Mouse (Mus musculus): ENCODE results near the gene Tas2r109. TPM values are rescaled to one million over a fixed set of nuclear protein-coding genes. Genes with fewer than 3 reads are reported as not detected.
"Not testable (repeated sequence)": the region's sequence is repeated elsewhere in the genome, so short reads cannot be mapped to it uniquely, and the experiment has no call there.

Tas2r109 gene
- not detected for polyA plus RNA-seq (2021)

DNA sequence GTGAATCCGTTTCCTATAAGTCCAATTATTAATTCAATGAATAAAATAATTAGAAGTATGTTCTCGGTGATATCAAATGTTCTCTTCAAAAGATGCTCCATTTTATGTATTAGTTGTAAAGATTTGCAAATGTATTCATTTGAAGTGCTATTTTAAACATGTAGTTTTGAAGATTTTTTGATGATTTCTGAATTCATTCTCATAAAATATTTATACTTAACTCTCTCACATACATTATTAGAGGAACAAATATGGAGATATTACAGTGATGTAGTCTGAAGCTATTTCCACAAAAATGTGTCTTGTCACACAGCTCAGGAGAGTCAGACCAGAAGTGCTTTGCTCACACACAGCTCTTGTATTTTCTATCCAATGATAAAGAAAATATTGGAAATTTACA lies at the start of gene Tas2r109:
Gene Tas2r109 (minus strand): TSS at position 101 of the 400 bp plus-strand sequence.
- ChIA-PET POLR2A (no interaction called here), CTCF (no interaction called here)
- in situ Hi-C loops (cut with MboI; ENCODE audit: low pct_unique_long_range_greater_than_20kb) = loop anchor here (25.0 kb wide), 1 partner anchor 194 kb away; the partner anchor contains the start of gene Tas2r136
- H3K27me3 ChIP-seq = no peaks in the 10 kb centered on the region
- no peak for TF ChIP-seq CTCF (IDR thresholded peaks at IDR 0.05)
- ATAC-seq (no peak), DNase-seq (ENCODE audit: low read depth, low spot score) (no peak)

GRCm38 (mm10) chr6:132957819-132958218 lies 22.9 kb downstream of the Tas2r109 start, which contains the start of gene Tas2r131:
TSS of gene Tas2r131 (minus strand) at chr6:132957919.
- TF ChIP-seq CTCF (IDR thresholded peaks at IDR 0.05) = no peak
- in situ Hi-C loops (cut with MboI; ENCODE audit: low pct_unique_long_range_greater_than_20kb) = no loop called here
- ATAC-seq (no peak), DNase-seq (ENCODE audit: low read depth, low spot score) (no peak)
- POLR2A ChIA-PET = no interaction called here
- CTCF ChIA-PET = no interaction called here
- no peaks in the 10 kb centered on the region for H3K27me3 ChIP-seq

DNA sequence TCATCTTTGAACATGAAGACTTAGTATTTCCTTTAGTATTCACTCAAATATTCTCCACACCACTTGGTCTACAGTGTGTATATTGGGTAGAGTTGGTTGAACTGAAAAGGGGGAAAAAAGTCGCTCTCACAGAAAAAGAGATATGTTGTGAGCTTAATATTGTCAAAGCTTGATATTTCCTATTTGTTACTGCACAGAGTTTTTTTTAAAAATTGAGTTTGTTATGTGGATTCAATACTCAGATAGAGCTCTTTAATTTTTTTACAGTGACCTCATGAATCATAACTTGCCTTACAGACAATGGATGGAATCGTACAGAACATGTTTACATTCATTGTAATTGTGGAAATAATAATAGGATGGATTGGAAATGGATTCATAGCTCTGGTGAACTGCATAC lies 30.0 kb downstream of the Tas2r109 start, which contains the start of gene Tas2r129:
Gene Tas2r129 (plus strand): TSS at position 301 of the 400 bp plus-strand sequence.
- POLR2A ChIA-PET = interaction anchor here (0.6 kb wide), 1 partner anchor 169 kb away, joined by 3 read pairs; no protein-coding TSS in a partner anchor
- in situ Hi-C loops (cut with MboI; ENCODE audit: low pct_unique_long_range_greater_than_20kb) = no loop called here

DNA sequence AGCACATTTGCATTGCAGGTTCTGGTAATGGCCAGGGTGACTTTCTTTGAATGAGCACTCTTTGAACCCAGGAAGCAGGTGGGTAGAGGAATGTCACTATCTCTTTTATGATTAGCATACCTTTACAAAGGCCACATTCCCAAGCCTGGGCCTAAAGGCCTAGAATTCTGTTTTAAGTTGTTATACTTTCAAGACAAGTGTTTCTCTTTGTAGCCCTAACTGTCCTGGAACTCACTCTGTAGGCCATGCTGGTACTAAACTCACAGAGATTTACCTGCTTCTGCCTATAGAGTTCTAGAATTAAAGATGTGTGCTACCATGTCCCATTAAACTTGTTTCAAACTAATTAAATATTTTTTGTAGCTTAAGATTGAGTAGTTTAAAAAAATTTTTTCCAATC lies 39.4 kb downstream of the Tas2r109 start:
- ATAC-seq; H3K27me3 ChIP-seq; CTCF ChIA-PET; in situ Hi-C loops (cut with MboI; ENCODE audit: low pct_unique_long_range_greater_than_20kb); DNase-seq (ENCODE audit: low read depth, low spot score); POLR2A ChIA-PET: not testable (repeated sequence)

More for the DNA sequence above, 30.0 kb downstream of the Tas2r109 start, which contains the start of gene Tas2r129:
- no peak for TF ChIP-seq CTCF (IDR thresholded peaks at IDR 0.05)
- H3K27me3 ChIP-seq = no peaks in the 10 kb centered on the region
- DNase-seq (ENCODE audit: low read depth, low spot score) = no peak
- ATAC-seq = no peak
- CTCF ChIA-PET = interaction anchor here (1.4 kb wide), 1 partner anchor 11 kb away, joined by 3 read pairs; no protein-coding TSS in a partner anchor

Other genes with a start within 250 kb of the Tas2r109 start
- not detected for gene Tas2r115, start 242.9 kb downstream of the Tas2r109 start, polyA plus RNA-seq (2021)
- gene Tas2r124, start 226.2 kb downstream of the Tas2r109 start, polyA plus RNA-seq (2021) = not detected
- gene Tas2r102, start 218.8 kb downstream of the Tas2r109 start, polyA plus RNA-seq (2021) = not detected
- gene Tas2r136, start 202.8 kb downstream of the Tas2r109 start, polyA plus RNA-seq (2021) = not detected
- not detected for gene Tas2r117, start 178.1 kb downstream of the Tas2r109 start, polyA plus RNA-seq (2021)
- not detected for gene Tas2r123, start 133.8 kb downstream of the Tas2r109 start, polyA plus RNA-seq (2021)
- not detected for gene Tas2r116, start 125.5 kb downstream of the Tas2r109 start, polyA plus RNA-seq (2021)
- gene Tas2r110, start 113.0 kb downstream of the Tas2r109 start, polyA plus RNA-seq (2021) = not detected
- not detected for gene Tas2r113, start 88.0 kb downstream of the Tas2r109 start, polyA plus RNA-seq (2021)
- not detected for gene Tas2r125, start 71.3 kb downstream of the Tas2r109 start, polyA plus RNA-seq (2021)
- not detected for gene Tas2r129, start 29.9 kb downstream of the Tas2r109 start, polyA plus RNA-seq (2021)
- not detected for gene Tas2r131, start 23.0 kb downstream of the Tas2r109 start, polyA plus RNA-seq (2021)
- not detected for gene Tas2r103, start 56.1 kb upstream of the Tas2r109 start, polyA plus RNA-seq (2021)
- not detected for gene Tas2r140, start 74.9 kb upstream of the Tas2r109 start, polyA plus RNA-seq (2021)
- gene Smim10l1, start 123.9 kb upstream of the Tas2r109 start, polyA plus RNA-seq (2021) = 61.8 TPM